Mouse (Mus musculus) forebrain, embryonic 15.5 days (tissue): Measurements from ENCODE around the gene Ssc4d. TPM values are rescaled to one million over a fixed set of nuclear protein-coding genes. Genes with fewer than 3 reads are reported as not detected.
A peak's percentile ranks its signal among the peaks of the same experiment; 100 is the strongest.

Experiments
- ATAC-seq: fragments of 200-750 bp; cut with Nextera tagmentation; replicated peaks from 2 replicates; pipeline ENCODE4 v1.8.0; 2017; ENCODE audit warnings: mild to moderate bottlenecking, moderate TSS enrichment, moderate library complexity
- H3K27ac ChIP-seq: fragments of 300-500 bp; sonication (generic); replicated peaks from 2 replicates; pipeline ENCODE4 v1.5.1; 2015; ENCODE audit warnings: mild to moderate bottlenecking, inconsistent platforms
- H3K27me3 ChIP-seq: fragments of 300-500 bp; sonication (generic); 2 replicates; pipeline ENCODE4 v1.6.1; 2015; ENCODE audit warnings: inconsistent platforms
- H3K36me3 ChIP-seq: fragments of 300-500 bp; sonication (generic); 2 replicates; pipeline ENCODE4 v1.6.1; 2015; ENCODE audit warnings: mild to moderate bottlenecking, inconsistent platforms
- H3K4me1 ChIP-seq: fragments of 300-500 bp; sonication (generic); 2 replicates; pipeline ENCODE4 v1.6.1; 2015; ENCODE audit warnings: inconsistent platforms
- H3K4me2 ChIP-seq: fragments of 300-500 bp; sonication (generic); replicated peaks from 2 replicates; pipeline ENCODE4 v1.6.1; 2015; ENCODE audit warnings: mild to moderate bottlenecking, inconsistent platforms
- H3K4me3 ChIP-seq: fragments of 300-500 bp; sonication (generic); 2 replicates; pipeline ENCODE4 v1.5.1; 2015; ENCODE audit warnings: mild to moderate bottlenecking, inconsistent platforms
- H3K9ac ChIP-seq: fragments of 300-500 bp; sonication (generic); replicated peaks from 2 replicates; pipeline ENCODE4 v1.6.1; 2015; ENCODE audit warnings: mild to moderate bottlenecking, inconsistent platforms
- H3K9me3 ChIP-seq: fragments of 300-500 bp; sonication (generic); 2 replicates; pipeline ENCODE4 v1.6.1; 2016; ENCODE audit warnings: inconsistent platforms
- WGBS: fragments of 180-500 bp; shearing (Covaris S2); methylation state at CpG from one replicate; pipeline ENCODE4 v1.1.7; 2015; ENCODE audit warnings: mixed read lengths; 5-methylcytosine and 5-hydroxymethylcytosine counted together
- polyA plus RNA-seq: library from polyadenylated mRNA; unstranded; fragments of >200 nt; fragmentation: Nextera tagmentation; extraction: Ambion mirVana; gene quantifications from 2 replicates; pipeline ENCODE4 v1.2.1, GENCODE M21; 2015

The Ssc4d gene
- polyA plus RNA-seq: 0.87 and 1.2 TPM in 2 replicates

- H3K9ac ChIP-seq: no peak within 1 kb of the TSS
- no peaks in the 10 kb centered on the region for H3K36me3 ChIP-seq
- no peaks in the 10 kb centered on the region for H3K9me3 ChIP-seq
- H3K4me2 ChIP-seq: no peak within 1 kb of the TSS
- H3K4me1 ChIP-seq: no peaks in the 10 kb centered on the region
- H3K27ac ChIP-seq: no peak within 1 kb of the TSS
- H3K27me3 ChIP-seq: no peaks in the 10 kb centered on the region
- 19% methylated on average over 9 of the region's 9 CpGs for WGBS
- H3K4me3 ChIP-seq: no peak within 1 kb of the TSS
- no peak for ATAC-seq
These were observed at the start of gene Ssc4d for GRCm38 (mm10) chr5:135974365-135974764. TSS of gene Ssc4d (minus strand) at chr5:135974531.

- H3K9ac ChIP-seq: no peak overlapping the region
- H3K9me3 ChIP-seq: no peaks in the 10 kb centered on the region
- no peak overlapping the region for H3K27ac ChIP-seq
- ATAC-seq: no peak
- no peak overlapping the region for H3K4me3 ChIP-seq
- 33% methylated on average over 1 of the region's 1 CpGs for WGBS
- H3K4me2 ChIP-seq: no peak overlapping the region
- H3K36me3 ChIP-seq: no peaks in the 10 kb centered on the region
- no peaks in the 10 kb centered on the region for H3K27me3 ChIP-seq
- peaks cover 26% of the 10 kb centered on the region for H3K4me1 ChIP-seq
These were observed 45.6 kb upstream of the Ssc4d start for GRCm38 (mm10) chr5:136019907-136020306.

GRCm38 (mm10) chr5:136018726-136019125, 44.4 kb upstream of the Ssc4d start:
- 91% methylated on average over 2 of the region's 2 CpGs for WGBS
- Histone ChIP-seq H3K4me3 (no peak overlapping the region), H3K4me2 (no peak overlapping the region), H3K27me3 (no peaks in the 10 kb centered on the region), H3K9me3 (no peaks in the 10 kb centered on the region), H3K9ac (no peak overlapping the region), H3K4me1 (peaks cover 26% of the 10 kb centered on the region), H3K36me3 (no peaks in the 10 kb centered on the region), H3K27ac (no peak overlapping the region)
- no peak for ATAC-seq

- no peak overlapping the region for H3K4me2 ChIP-seq
- H3K9ac ChIP-seq: no peak overlapping the region
- no peak for ATAC-seq
- 77% methylated on average over 6 of the region's 6 CpGs for WGBS
- H3K27me3 ChIP-seq: no peaks in the 10 kb centered on the region
- H3K4me1 ChIP-seq: peaks cover 26% of the 10 kb centered on the region
- peaks cover 7% of the 10 kb centered on the region for H3K36me3 ChIP-seq
- no peaks in the 10 kb centered on the region for H3K9me3 ChIP-seq
- H3K4me3 ChIP-seq: no peak overlapping the region
- H3K27ac ChIP-seq: no peak overlapping the region
These were observed 42.9 kb upstream of the Ssc4d start for GRCm38 (mm10) chr5:136017262-136017661.

- no peak overlapping the region for H3K4me3 ChIP-seq
- no peaks in the 10 kb centered on the region for H3K27me3 ChIP-seq
- WGBS: 41% methylated on average over 10 of the region's 10 CpGs
- peaks cover 17% of the 10 kb centered on the region for H3K36me3 ChIP-seq
- ATAC-seq: no peak
- no peak overlapping the region for H3K4me2 ChIP-seq
- peak overlapping the region; percentile 68 for H3K27ac ChIP-seq
- H3K9me3 ChIP-seq: no peaks in the 10 kb centered on the region
- no peak overlapping the region for H3K9ac ChIP-seq
- H3K4me1 ChIP-seq: peaks cover 26% of the 10 kb centered on the region
These were observed 41.9 kb upstream of the Ssc4d start for GRCm38 (mm10) chr5:136016014-136016876.

- Histone ChIP-seq H3K27ac (peak overlapping the region; percentile 68), H3K4me1 (peaks cover 26% of the 10 kb centered on the region), H3K9me3 (no peaks in the 10 kb centered on the region), H3K4me3 (no peak overlapping the region), H3K36me3 (peaks cover 20% of the 10 kb centered on the region), H3K4me2 (no peak overlapping the region), H3K27me3 (no peaks in the 10 kb centered on the region), H3K9ac (no peak overlapping the region)
- 59% methylated on average over 10 of the region's 10 CpGs for WGBS
- no peak for ATAC-seq
These were observed 41.3 kb upstream of the Ssc4d start for GRCm38 (mm10) chr5:136015586-136015985.

- H3K27ac ChIP-seq: 0 out of 2 replicates have a peak overlapping the region, but pooled peaks have one; percentile 68
- no peaks in the 10 kb centered on the region for H3K27me3 ChIP-seq
- no peak overlapping the region for H3K9ac ChIP-seq
- H3K4me2 ChIP-seq: no peak overlapping the region
- no peak for ATAC-seq
- H3K9me3 ChIP-seq: no peaks in the 10 kb centered on the region
- 84% methylated on average over 10 of the region's 10 CpGs for WGBS
- peaks cover 26% of the 10 kb centered on the region for H3K4me1 ChIP-seq
- no peak overlapping the region for H3K4me3 ChIP-seq
- peaks cover 26% of the 10 kb centered on the region for H3K36me3 ChIP-seq
These were observed 40.5 kb upstream of the Ssc4d start for GRCm38 (mm10) chr5:136014877-136015276.

GRCm38 (mm10) chr5:136007745-136008144, 33.4 kb upstream of the Ssc4d start:
- no peaks in the 10 kb centered on the region for H3K27me3 ChIP-seq
- no peak overlapping the region for H3K4me3 ChIP-seq
- WGBS: 86% methylated on average over 7 of the region's 7 CpGs
- H3K36me3 ChIP-seq: peaks cover 24% of the 10 kb centered on the region
- no peaks in the 10 kb centered on the region for H3K9me3 ChIP-seq
- ATAC-seq: no peak
- H3K4me2 ChIP-seq: no peak overlapping the region
- H3K27ac ChIP-seq: no peak overlapping the region
- H3K9ac ChIP-seq: no peak overlapping the region
- no peaks in the 10 kb centered on the region for H3K4me1 ChIP-seq

GRCm38 (mm10) chr5:136004537-136004936, 30.2 kb upstream of the Ssc4d start:
- no peak for ATAC-seq
- WGBS: 85% methylated on average over 4 of the region's 4 CpGs

GRCm38 (mm10) chr5:136002751-136003151, 28.4 kb upstream of the Ssc4d start:
- Histone ChIP-seq H3K4me3 (no peak overlapping the region), H3K4me2 (no peak overlapping the region), H3K27ac (no peak overlapping the region), H3K27me3 (no peaks in the 10 kb centered on the region), H3K9ac (no peak overlapping the region), H3K36me3 (peaks cover 9% of the 10 kb centered on the region), H3K9me3 (no peaks in the 10 kb centered on the region), H3K4me1 (0 out of 2 replicates have a peak, but pooled peaks cover 4% of the 10 kb centered on the region)
- ATAC-seq: no peak
- 24% methylated on average over 3 of the region's 3 CpGs for WGBS

More at GRCm38 (mm10) chr5:136004537-136004936, 30.2 kb upstream of the Ssc4d start:
- H3K4me3 ChIP-seq: no peak overlapping the region
- no peaks in the 10 kb centered on the region for H3K9me3 ChIP-seq
- H3K27ac ChIP-seq: no peak overlapping the region
- no peak overlapping the region for H3K4me2 ChIP-seq
- H3K36me3 ChIP-seq: no peaks in the 10 kb centered on the region; the same call in 1 of the 2 replicates
- no peaks in the 10 kb centered on the region for H3K27me3 ChIP-seq
- H3K4me1 ChIP-seq: 0 out of 2 replicates have a peak, but pooled peaks cover 4% of the 10 kb centered on the region
- H3K9ac ChIP-seq: no peak overlapping the region

GRCm38 (mm10) chr5:136002325-136002724, 28.0 kb upstream of the Ssc4d start:
- H3K9ac ChIP-seq: no peak overlapping the region
- peaks cover 13% of the 10 kb centered on the region for H3K36me3 ChIP-seq
- H3K27me3 ChIP-seq: no peaks in the 10 kb centered on the region
- H3K9me3 ChIP-seq: no peaks in the 10 kb centered on the region
- 80% methylated on average over 2 of the region's 2 CpGs for WGBS
- H3K4me3 ChIP-seq: no peak overlapping the region
- 0 out of 2 replicates have a peak, but pooled peaks cover 4% of the 10 kb centered on the region for H3K4me1 ChIP-seq
- H3K27ac ChIP-seq: no peak overlapping the region
- H3K4me2 ChIP-seq: no peak overlapping the region
- no peak for ATAC-seq

GRCm38 (mm10) chr5:136001222-136001621, 26.9 kb upstream of the Ssc4d start:
- no peak overlapping the region for H3K4me3 ChIP-seq
- no peak for ATAC-seq
- peaks cover 19% of the 10 kb centered on the region for H3K36me3 ChIP-seq
- H3K27me3 ChIP-seq: no peaks in the 10 kb centered on the region
- H3K9ac ChIP-seq: no peak overlapping the region
- no peaks in the 10 kb centered on the region for H3K9me3 ChIP-seq
- H3K4me2 ChIP-seq: no peak overlapping the region
- H3K4me1 ChIP-seq: peaks cover 7% of the 10 kb centered on the region
- WGBS: 95% methylated on average over 6 of the region's 6 CpGs
- H3K27ac ChIP-seq: no peak overlapping the region
